Mouse (Mus musculus) kidney, postnatal 0 days (tissue): Measurements from ENCODE around the gene Pik3r2. TPM values are rescaled to one million over a fixed set of nuclear protein-coding genes. Genes with fewer than 3 reads are reported as not detected.

ENCODE experiments used
- ATAC-seq: fragments of 200-750 bp; cut with Nextera tagmentation; replicated peaks from 2 replicates; pipeline ENCODE4 v1.8.0; 2017; ENCODE audit warnings: low read depth, moderate number of reproducible peaks, moderate TSS enrichment, moderate library complexity; ENCODE audit not compliant: low FRiP score
- DNase-seq: peaks from one replicate; pipeline ENCODE4 v3.0.0-alpha.2; 2016; ENCODE audit warnings: low spot score
- H3K27ac ChIP-seq: fragments of 300-500 bp; sonication (generic); 2 replicates; pipeline ENCODE4 v1.5.1; 2014; ENCODE audit warnings: mild to moderate bottlenecking
- H3K27me3 ChIP-seq: fragments of 300-500 bp; sonication (generic); 2 replicates; pipeline ENCODE4 v1.6.1; 2014; ENCODE audit warnings: low read length, mixed read lengths; ENCODE audit not compliant: insufficient read depth
- H3K36me3 ChIP-seq: fragments of 300-500 bp; sonication (generic); 2 replicates; pipeline ENCODE4 v1.6.1; 2014; ENCODE audit warnings: low read length, mixed read lengths; ENCODE audit not compliant: insufficient read depth
- H3K4me1 ChIP-seq: fragments of 300-500 bp; sonication (generic); replicated peaks from 2 replicates; pipeline ENCODE4 v1.6.1; 2014; ENCODE audit warnings: antibody characterized with exemption, low read length, mixed read lengths; ENCODE audit not compliant: insufficient read depth
- H3K4me2 ChIP-seq: fragments of 300-500 bp; sonication (generic); 2 replicates; pipeline ENCODE4 v1.6.1; 2014; ENCODE audit warnings: mild to moderate bottlenecking, low read length, moderate library complexity, mixed read lengths
- H3K4me3 ChIP-seq: fragments of 300-500 bp; sonication (generic); replicated peaks from 2 replicates; pipeline ENCODE4 v1.5.1; 2014; ENCODE audit warnings: low read depth, low read length
- H3K9ac ChIP-seq: fragments of 300-500 bp; sonication (generic); 2 replicates; pipeline ENCODE4 v1.6.1; 2014; ENCODE audit warnings: low read depth, low read length
- H3K9me3 ChIP-seq: fragments of 300-500 bp; sonication (generic); replicated peaks from 2 replicates; pipeline ENCODE4 v1.6.1; 2016; ENCODE audit warnings: low read length, inconsistent platforms, mixed read lengths
- CTCF ChIP-seq: IDR thresholded peaks from 2 replicates; pipeline ENCODE4 v1.5.1; 2016; ENCODE audit warnings: antibody characterized with exemption, low read depth, mild to moderate bottlenecking, moderate library complexity
- WGBS: fragments of 180-500 bp; shearing (Covaris S2); extraction: QIAGEN DNeasy Blood & Tissue Kit; methylation state at CpG from one replicate; pipeline ENCODE4 v1.1.7; 2014; 5-methylcytosine and 5-hydroxymethylcytosine counted together
- polyA plus RNA-seq: library from polyadenylated mRNA; unstranded; fragments of >200 nt; fragmentation: Nextera tagmentation; extraction: Ambion mirVana; gene quantifications from 2 replicates; pipeline ENCODE4 v1.2.1, GENCODE M21; 2015

Pik3r2 gene
- polyA plus RNA-seq, 1 experiment from 2014 or later = 43.8 TPM

GRCm38 (mm10) chr8:70801830-70802229 lies 25.3 kb upstream of the Pik3r2 start:
- no peaks in the 10 kb centered on the region for H3K36me3 ChIP-seq
- no peak for DNase-seq
- H3K9me3 ChIP-seq = no peaks in the 10 kb centered on the region
- TF ChIP-seq CTCF = no peak
- H3K9ac ChIP-seq = no peak overlapping the region
- H3K27ac ChIP-seq = no peak overlapping the region
- 85% methylated on average over 1 of the region's 1 CpGs for WGBS
- H3K4me1 ChIP-seq = peaks cover 22% of the 10 kb centered on the region
- H3K4me2 ChIP-seq = no peak overlapping the region
- peaks cover 14% of the 10 kb centered on the region for H3K27me3 ChIP-seq
- no peak for ATAC-seq
- no peak overlapping the region for H3K4me3 ChIP-seq

GRCm38 (mm10) chr8:70801156-70801555 lies 24.6 kb upstream of the Pik3r2 start:
- Histone ChIP-seq H3K9me3 (no peaks in the 10 kb centered on the region), H3K4me1 (peaks cover 26% of the 10 kb centered on the region), H3K27me3 (peaks cover 14% of the 10 kb centered on the region), H3K4me3 (no peak overlapping the region), H3K27ac (no peak overlapping the region), H3K4me2 (no peak overlapping the region), H3K36me3 (no peaks in the 10 kb centered on the region), H3K9ac (no peak overlapping the region)
- DNase-seq (no peak), ATAC-seq (no peak)
- WGBS = 14% methylated on average over 15 of the region's 15 CpGs
- TF ChIP-seq CTCF = no peak

GRCm38 (mm10) chr8:70800648-70801047 lies 24.1 kb upstream of the Pik3r2 start:
- Histone ChIP-seq H3K36me3 (no peaks in the 10 kb centered on the region), H3K4me2 (no peak overlapping the region), H3K4me3 (no peak overlapping the region), H3K9me3 (no peaks in the 10 kb centered on the region), H3K4me1 (peaks cover 26% of the 10 kb centered on the region), H3K27ac (no peak overlapping the region), H3K27me3 (peaks cover 14% of the 10 kb centered on the region), H3K9ac (no peak overlapping the region)
- no peak for DNase-seq
- no peak for TF ChIP-seq CTCF
- 64% methylated on average over 10 of the region's 10 CpGs for WGBS
- no peak for ATAC-seq

GRCm38 (mm10) chr8:70798281-70798680 lies 21.8 kb upstream of the Pik3r2 start:
- H3K27me3 ChIP-seq = peaks cover 9% of the 10 kb centered on the region; the same call in 1 of the 2 replicates
- peak overlapping the region; percentile 50 for H3K4me3 ChIP-seq
- no peaks in the 10 kb centered on the region for H3K9me3 ChIP-seq
- peak overlapping the region; percentile 62; the same call in 1 of the 2 replicates for H3K9ac ChIP-seq
- DNase-seq (no peak), ATAC-seq (no peak)
- H3K4me2 ChIP-seq = peak overlapping the region; percentile 93
- peak overlapping the region; percentile 71 for H3K27ac ChIP-seq
- no peaks in the 10 kb centered on the region for H3K36me3 ChIP-seq
- H3K4me1 ChIP-seq = peaks cover 17% of the 10 kb centered on the region; the same call in 1 of the 2 replicates
- 16% methylated on average over 15 of the region's 15 CpGs for WGBS
- TF ChIP-seq CTCF = no peak

- H3K27ac ChIP-seq = peak overlapping the region; percentile 71
Observed at GRCm38 (mm10) chr8:70797081-70798070, 20.9 kb upstream of the Pik3r2 start.

GRCm38 (mm10) chr8:70796403-70797080 lies 20.0 kb upstream of the Pik3r2 start:
- 2% methylated on average over 54 of the region's 54 CpGs for WGBS
- DNase-seq = no peak
- H3K9me3 ChIP-seq = no peaks in the 10 kb centered on the region
- H3K36me3 ChIP-seq = no peaks in the 10 kb centered on the region
- peak overlapping the region; percentile 93 for H3K4me2 ChIP-seq
- peak overlapping the region; percentile 71; the same call in 1 of the 2 replicates for H3K27ac ChIP-seq
- peak overlapping the region; percentile 50 for H3K4me3 ChIP-seq
- H3K4me1 ChIP-seq = peaks cover 26% of the 10 kb centered on the region; the same call in 1 of the 2 replicates
- no peak for TF ChIP-seq CTCF
- ATAC-seq = no peak
- peak overlapping the region; percentile 62 for H3K9ac ChIP-seq
- peaks cover 9% of the 10 kb centered on the region; the same call in 1 of the 2 replicates for H3K27me3 ChIP-seq

More at GRCm38 (mm10) chr8:70797081-70798070, 20.9 kb upstream of the Pik3r2 start:
- Histone ChIP-seq H3K27me3 (peaks cover 9% of the 10 kb centered on the region; the same call in 1 of the 2 replicates), H3K4me1 (peaks cover 24% of the 10 kb centered on the region; the same call in 1 of the 2 replicates), H3K9me3 (no peaks in the 10 kb centered on the region), H3K9ac (peak overlapping the region; percentile 62), H3K4me2 (peak overlapping the region; percentile 93), H3K4me3 (peak overlapping the region; percentile 50), H3K36me3 (no peaks in the 10 kb centered on the region)
- DNase-seq (peak; percentile 96), ATAC-seq (peak; percentile 84)
- TF ChIP-seq CTCF = no peak
- under 1% methylated on average over 51 of the region's 57 CpGs for WGBS
